Mouse (Mus musculus): Measurements from ENCODE around the gene Hes2. TPM values are rescaled to one million over a fixed set of nuclear protein-coding genes. Genes with fewer than 3 reads are reported as not detected.

Gene Hes2
- polyA plus RNA-seq, 2 experiments = 0.01 to 0.05 TPM

DNA sequence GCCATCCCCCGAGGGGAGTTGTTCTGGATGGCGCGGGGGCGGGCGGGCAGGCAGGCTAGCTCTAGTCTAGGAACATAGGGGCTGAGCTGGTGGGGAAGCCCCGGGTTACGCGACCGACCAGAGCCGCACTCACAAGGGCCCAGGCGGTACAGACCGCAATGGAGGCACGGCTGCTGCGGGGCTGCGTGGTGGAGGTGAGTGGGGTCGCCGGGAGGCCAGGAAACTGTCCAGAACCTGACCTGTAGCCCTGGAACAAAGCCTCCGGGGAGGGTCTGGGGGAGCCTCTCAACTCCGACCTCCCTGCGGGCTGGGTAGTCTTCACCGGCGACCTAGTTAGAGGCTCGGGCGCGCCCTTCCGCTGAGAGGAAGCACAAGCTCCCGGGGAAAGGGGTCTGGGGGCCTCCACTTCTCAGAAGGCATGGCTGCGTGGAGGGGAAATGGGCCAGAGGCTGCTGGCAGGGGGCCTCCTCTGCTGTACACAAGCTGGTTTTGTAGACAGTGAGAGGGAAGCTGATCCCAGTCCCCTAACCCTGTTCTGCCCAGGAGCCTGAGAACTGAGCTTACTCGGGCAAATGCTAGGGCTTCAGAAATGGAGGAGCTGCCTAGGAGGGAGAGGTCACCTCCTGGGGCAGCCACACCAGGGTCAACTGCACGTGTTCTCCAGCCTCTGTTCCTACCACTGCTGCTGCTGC is 42.6 kb upstream of the Hes2 start, which contains the start of gene Tnfrsf25:
Tnfrsf25 (plus strand) TSS at position 14 of the 692 bp plus-strand sequence.
- Histone ChIP-seq H3K9ac (replicated peaks) (no peak within 1 kb of the TSS), H3K27me3 (ENCODE audit: control insufficient read depth, insufficient read depth, low read length) (peaks cover 54% of the 10 kb centered on the region), H3K4me3 (ENCODE audit: insufficient read depth in 1 of 2, low read depth in 2 of 2, low read length in 2 of 2) (no peak within 1 kb of the TSS), H3K27ac (no peak within 1 kb of the TSS), H3K36me3 (replicated peaks; ENCODE audit: control insufficient read depth, insufficient read depth, low read depth) (peaks cover 9% of the 10 kb centered on the region), H3K4me2 (ENCODE audit: low read depth) (peak within 1 kb of the TSS; percentile 30), H3K9me3 (ENCODE audit: control insufficient read depth, low read length) (no peaks in the 10 kb centered on the region), H3K4me1 (replicated peaks; ENCODE audit: control insufficient read depth in 2 of 2, insufficient read depth in 2 of 2, low read length in 1 of 2) (peaks cover 6% of the 10 kb centered on the region in 2 experiments)
- DNase-seq (ENCODE audit: low read depth in 3 of 3, low spot score in 3 of 3) (no peak), ATAC-seq (ENCODE audit: insufficient read depth) (no peak)
- under 1% methylated on average over 30 of the region's 30 CpGs for WGBS (ENCODE audit: insufficient replicate concordance)
- no peak for TF ChIP-seq CTCF (IDR thresholded peaks at IDR 0.05; ENCODE audit: low read depth)
- no peak for TF ChIP-seq EP300 (IDR thresholded peaks at IDR 0.05; ENCODE audit: low read depth)

DNA sequence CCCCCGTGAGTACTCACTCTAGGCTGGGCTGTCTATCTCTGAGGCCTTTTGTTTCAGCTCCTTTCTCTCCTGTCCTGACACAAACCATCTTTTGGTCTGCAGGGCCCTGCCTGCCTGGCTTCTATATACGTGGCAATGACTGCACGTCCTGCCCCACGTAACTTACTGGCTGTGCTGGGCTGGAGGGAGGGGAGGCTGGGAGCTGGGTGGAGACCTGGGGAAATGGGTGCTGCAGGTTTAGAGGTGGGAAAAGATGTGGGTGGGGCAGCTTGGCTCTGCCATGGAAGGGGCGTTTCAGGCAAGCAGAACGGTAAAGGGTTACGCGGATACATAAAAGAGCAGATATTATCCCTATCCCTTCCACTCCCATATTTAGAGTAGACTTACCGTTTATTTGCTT is 41.1 kb upstream of the Hes2 start:
- WGBS (ENCODE audit: insufficient replicate concordance) = 60% methylated on average over 9 of the region's 9 CpGs
- peaks cover 68% of the 10 kb centered on the region for H3K27me3 ChIP-seq (ENCODE audit: control insufficient read depth, insufficient read depth, low read length)
- no peak for TF ChIP-seq EP300 (IDR thresholded peaks at IDR 0.05; ENCODE audit: low read depth)
- TF ChIP-seq CTCF (IDR thresholded peaks at IDR 0.05; ENCODE audit: low read depth) = no peak
- H3K36me3 ChIP-seq (replicated peaks; ENCODE audit: control insufficient read depth, insufficient read depth, low read depth) = peaks cover 3% of the 10 kb centered on the region; the same call in 1 of the 2 replicates
- H3K9ac ChIP-seq (replicated peaks) = no peak overlapping the region
- DNase-seq (ENCODE audit: low read depth in 3 of 3, low spot score in 3 of 3) (no peak), ATAC-seq (ENCODE audit: insufficient read depth) (no peak)
- no peak overlapping the region for H3K27ac ChIP-seq
- H3K9me3 ChIP-seq (ENCODE audit: control insufficient read depth, low read length) = no peaks in the 10 kb centered on the region
- no peak overlapping the region for H3K4me2 ChIP-seq (ENCODE audit: low read depth)
- H3K4me1 ChIP-seq (replicated peaks; ENCODE audit: control insufficient read depth in 2 of 2, insufficient read depth in 2 of 2, low read length in 1 of 2) = no peaks in the 10 kb centered on the region
- no peak overlapping the region for H3K4me3 ChIP-seq (ENCODE audit: insufficient read depth in 1 of 2, low read depth in 2 of 2, low read length in 2 of 2)

DNA sequence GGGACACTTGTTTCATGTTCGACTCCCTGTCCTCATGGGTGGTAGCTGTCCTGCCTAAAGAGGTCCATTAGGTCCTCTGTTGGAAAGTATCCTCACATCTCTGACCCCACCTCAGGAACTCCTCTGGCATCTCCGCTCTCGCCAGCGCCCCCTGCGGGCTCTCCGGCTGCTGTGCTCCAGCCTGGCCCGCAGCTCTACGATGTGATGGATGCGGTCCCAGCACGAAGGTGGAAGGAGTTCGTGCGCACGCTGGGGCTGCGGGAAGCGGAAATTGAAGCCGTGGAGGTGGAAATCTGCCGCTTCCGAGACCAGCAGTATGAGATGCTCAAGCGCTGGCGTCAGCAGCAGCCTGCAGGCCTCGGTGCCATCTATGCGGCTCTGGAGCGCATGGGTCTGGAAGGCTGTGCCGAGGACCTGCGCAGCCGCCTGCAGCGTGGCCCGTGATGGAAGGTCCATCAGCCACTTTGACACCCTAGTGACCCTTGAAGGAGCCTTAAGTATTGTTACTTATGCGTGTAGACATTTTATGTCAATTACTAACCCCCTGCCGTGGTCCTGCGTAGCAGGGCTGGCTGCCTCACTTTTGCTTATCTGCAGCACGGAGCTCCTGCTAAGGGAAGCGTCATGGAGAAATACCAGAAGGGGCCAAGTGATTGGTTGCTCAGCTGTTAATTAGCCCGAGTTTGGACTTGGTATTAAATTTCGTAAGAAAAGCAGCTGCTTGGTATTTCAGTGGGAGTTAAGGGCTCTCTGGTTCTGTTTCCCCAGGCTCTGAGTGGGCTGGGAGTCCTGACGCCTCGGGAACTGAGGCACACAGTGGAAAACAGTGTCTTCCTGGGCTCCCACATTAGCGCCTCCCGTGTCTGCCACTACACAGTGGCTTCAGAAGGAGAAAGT is 39.0 kb upstream of the Hes2 start:
- no peak for DNase-seq (ENCODE audit: low read depth in 3 of 3, low spot score in 3 of 3)
- 13% methylated on average over 39 of the region's 39 CpGs for WGBS (ENCODE audit: insufficient replicate concordance)
- Histone ChIP-seq H3K27ac (no peak overlapping the region), H3K9me3 (ENCODE audit: control insufficient read depth, low read length) (no peaks in the 10 kb centered on the region), H3K36me3 (replicated peaks; ENCODE audit: control insufficient read depth, insufficient read depth, low read depth) (no peaks in the 10 kb centered on the region; the same call in 1 of the 2 replicates), H3K27me3 (ENCODE audit: control insufficient read depth, insufficient read depth, low read length) (peaks cover 89% of the 10 kb centered on the region), H3K4me3 (ENCODE audit: insufficient read depth in 1 of 2, low read depth in 2 of 2, low read length in 2 of 2) (no peak overlapping the region), H3K9ac (replicated peaks) (no peak overlapping the region), H3K4me1 (replicated peaks; ENCODE audit: control insufficient read depth in 2 of 2, insufficient read depth in 2 of 2, low read length in 1 of 2) (no peaks in the 10 kb centered on the region), H3K4me2 (ENCODE audit: low read depth) (no peak overlapping the region)
- TF ChIP-seq CTCF (IDR thresholded peaks at IDR 0.05; ENCODE audit: low read depth) = peak; percentile 75
- no peak for TF ChIP-seq EP300 (IDR thresholded peaks at IDR 0.05; ENCODE audit: low read depth)
- no peak for ATAC-seq (ENCODE audit: insufficient read depth)

DNA sequence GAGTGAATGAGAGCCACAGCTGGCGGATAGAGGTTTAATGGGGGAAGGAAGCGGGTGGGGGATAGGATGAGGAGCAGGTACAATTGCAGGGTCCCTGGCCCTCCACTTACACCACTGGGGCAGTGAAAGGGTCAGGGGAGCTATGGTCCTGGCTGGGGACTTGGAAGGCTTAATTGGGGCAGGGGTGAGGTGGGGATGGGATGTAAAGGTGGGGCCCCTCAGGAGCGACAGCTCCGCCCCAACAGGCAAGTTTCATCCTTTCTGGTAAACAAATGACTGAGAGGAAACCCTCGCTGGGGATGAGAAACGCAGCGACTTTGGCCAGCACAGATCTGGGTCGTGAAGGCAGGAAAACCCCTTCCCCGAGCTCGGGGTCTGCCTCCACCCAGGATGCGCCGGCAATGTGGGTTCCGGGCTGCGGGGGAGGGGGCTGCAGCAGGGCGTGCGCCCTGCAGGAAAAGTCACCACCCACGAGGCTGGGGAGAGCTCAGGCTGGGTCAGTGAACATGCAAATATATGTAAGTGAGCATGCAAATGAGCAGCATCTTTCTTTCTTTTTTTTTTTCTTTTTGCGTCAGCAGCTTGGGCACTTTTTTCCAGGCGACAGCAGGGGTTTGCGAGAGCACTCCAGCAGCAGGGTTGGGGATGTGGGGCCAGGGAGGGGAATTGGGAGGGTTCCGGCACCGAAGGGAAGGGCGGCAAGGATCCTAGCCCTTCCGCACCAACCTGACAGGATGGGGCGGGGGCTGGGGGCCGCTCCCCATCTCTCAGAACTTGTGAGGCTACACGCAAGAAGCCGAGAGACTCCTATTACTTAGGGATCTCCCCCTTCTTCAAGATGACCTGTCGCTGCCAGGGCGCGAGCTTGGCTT is 38.1 kb upstream of the Hes2 start:
- peaks cover 98% of the 10 kb centered on the region for H3K27me3 ChIP-seq (ENCODE audit: control insufficient read depth, insufficient read depth, low read length)
- H3K4me2 ChIP-seq (ENCODE audit: low read depth) = peak overlapping the region; percentile 26
- no peaks in the 10 kb centered on the region for H3K9me3 ChIP-seq (ENCODE audit: control insufficient read depth, low read length)
- no peaks in the 10 kb centered on the region for H3K36me3 ChIP-seq (replicated peaks; ENCODE audit: control insufficient read depth, insufficient read depth, low read depth)
- TF ChIP-seq CTCF (IDR thresholded peaks at IDR 0.05; ENCODE audit: low read depth) (no peak), EP300 (IDR thresholded peaks at IDR 0.05; ENCODE audit: low read depth) (no peak)
- no peak for ATAC-seq (ENCODE audit: insufficient read depth)
- H3K27ac ChIP-seq = no peak overlapping the region
- H3K4me1 ChIP-seq (replicated peaks; ENCODE audit: control insufficient read depth in 2 of 2, insufficient read depth in 2 of 2, low read length in 1 of 2) = no peaks in the 10 kb centered on the region
- WGBS (ENCODE audit: insufficient replicate concordance) = 4% methylated on average over 31 of the region's 31 CpGs
- H3K9ac ChIP-seq (replicated peaks) = no peak overlapping the region
- H3K4me3 ChIP-seq (ENCODE audit: insufficient read depth in 1 of 2, low read depth in 2 of 2, low read length in 2 of 2) = peak overlapping the region in 1 of 2 experiments; percentile 14; a peak in 1 of 4 replicates
- DNase-seq (ENCODE audit: low read depth in 3 of 3, low spot score in 3 of 3) = no peak
